Mouse (Mus musculus): ENCODE results near the gene Lrcol1. TPM values are rescaled to one million over a fixed set of nuclear protein-coding genes. Genes with fewer than 3 reads are reported as not detected.

The Lrcol1 gene
- total RNA-seq, 2 experiments from 2014 or later: not detected

GRCm38 (mm10) chr5:110384491-110384890, 40.0 kb downstream of the Lrcol1 start:
- no peak for ATAC-seq (replicated peaks; ENCODE audit: poor library complexity, severe bottlenecking)

- peak; percentile 74 for ATAC-seq (replicated peaks; ENCODE audit: poor library complexity, severe bottlenecking)
Observed at GRCm38 (mm10) chr5:110385263-110385662, 40.7 kb downstream of the Lrcol1 start.

- ATAC-seq (replicated peaks; ENCODE audit: poor library complexity, severe bottlenecking): peak; percentile 59
Observed at GRCm38 (mm10) chr5:110386371-110387330, 42.1 kb downstream of the Lrcol1 start.

GRCm38 (mm10) chr5:110387332-110387731, 42.8 kb downstream of the Lrcol1 start:
- no peak for ATAC-seq (replicated peaks; ENCODE audit: poor library complexity, severe bottlenecking)

- no peak for ATAC-seq (replicated peaks; ENCODE audit: poor library complexity, severe bottlenecking)
Observed at GRCm38 (mm10) chr5:110390631-110391030, 46.1 kb downstream of the Lrcol1 start.

GRCm38 (mm10) chr5:110392727-110393126, 48.2 kb downstream of the Lrcol1 start:
- ATAC-seq (replicated peaks; ENCODE audit: poor library complexity, severe bottlenecking): no peak

GRCm38 (mm10) chr5:110395006-110395661, 50.6 kb downstream of the Lrcol1 start:
- ATAC-seq (replicated peaks; ENCODE audit: poor library complexity, severe bottlenecking): no peak

- ATAC-seq (replicated peaks; ENCODE audit: poor library complexity, severe bottlenecking): no peak
Observed at GRCm38 (mm10) chr5:110401101-110401500, 56.6 kb downstream of the Lrcol1 start.

GRCm38 (mm10) chr5:110402557-110402956, 58.0 kb downstream of the Lrcol1 start:
- no peak for ATAC-seq (replicated peaks; ENCODE audit: poor library complexity, severe bottlenecking)

GRCm38 (mm10) chr5:110403931-110404330, 59.4 kb downstream of the Lrcol1 start:
- no peak for ATAC-seq (replicated peaks; ENCODE audit: poor library complexity, severe bottlenecking)

Other genes with a start within 250 kb of the Lrcol1 start
- not detected in 2 replicates for gene Plcxd1, start 244.8 kb upstream of the Lrcol1 start, total RNA-seq (2014; fragmentation: Nextera tagmentation)
- not detected in 2 replicates for gene Plcxd1, start 244.8 kb upstream of the Lrcol1 start, total RNA-seq (2017)
- gene Gtpbp6, start 236.5 kb upstream of the Lrcol1 start, total RNA-seq (2014; fragmentation: Nextera tagmentation): 20.4 and 32.2 TPM in 2 replicates
- 9.2 and 14.0 TPM in 2 replicates for gene Gtpbp6, start 236.5 kb upstream of the Lrcol1 start, total RNA-seq (2017)
- 6.4 and 8.4 TPM in 2 replicates for gene Zfp605, start 234.6 kb upstream of the Lrcol1 start, total RNA-seq (2014; fragmentation: Nextera tagmentation)
- gene Zfp605, start 234.6 kb upstream of the Lrcol1 start, total RNA-seq (2017): 3.3 and 9.3 TPM in 2 replicates
- 28.0 and 33.3 TPM in 2 replicates for gene Chfr, start 208.9 kb upstream of the Lrcol1 start, total RNA-seq (2014; fragmentation: Nextera tagmentation)
- gene Chfr, start 208.9 kb upstream of the Lrcol1 start, total RNA-seq (2017): 39.4 and 45.1 TPM in 2 replicates
- gene Golga3, start 168.0 kb upstream of the Lrcol1 start, total RNA-seq (2014; fragmentation: Nextera tagmentation): 16.9 and 23.9 TPM in 2 replicates
- gene Golga3, start 168.0 kb upstream of the Lrcol1 start, total RNA-seq (2017): 19.4 and 22.8 TPM in 2 replicates
- 31.4 and 42.7 TPM in 2 replicates for gene Ankle2, start 113.7 kb upstream of the Lrcol1 start, total RNA-seq (2014; fragmentation: Nextera tagmentation)
- 53.1 and 68.9 TPM in 2 replicates for gene Ankle2, start 113.7 kb upstream of the Lrcol1 start, total RNA-seq (2017)
- 37.7 and 42.2 TPM in 2 replicates for gene Pgam5, start 74.8 kb upstream of the Lrcol1 start, total RNA-seq (2014; fragmentation: Nextera tagmentation)
- gene Pgam5, start 74.8 kb upstream of the Lrcol1 start, total RNA-seq (2017): 41.4 and 45.0 TPM in 2 replicates
- 9.7 TPM in 1 of 2 replicates, not detected in the other for gene Pxmp2, start 58.5 kb upstream of the Lrcol1 start, total RNA-seq (2014; fragmentation: Nextera tagmentation)
- gene Pxmp2, start 58.5 kb upstream of the Lrcol1 start, total RNA-seq (2017): 4.3 and 6.3 TPM in 2 replicates
- 92.1 and 96.7 TPM in 2 replicates for gene Pole, start 58.4 kb upstream of the Lrcol1 start, total RNA-seq (2014; fragmentation: Nextera tagmentation)
- gene Pole, start 58.4 kb upstream of the Lrcol1 start, total RNA-seq (2017): 46.4 and 48.5 TPM in 2 replicates
- gene P2rx2, start 1.5 kb upstream of the Lrcol1 start, total RNA-seq (2014; fragmentation: Nextera tagmentation): not detected in 2 replicates
- not detected in 2 replicates for gene P2rx2, start 1.5 kb upstream of the Lrcol1 start, total RNA-seq (2017)
- 25.2 and 29.7 TPM in 2 replicates for gene Fbrsl1, start 103.8 kb downstream of the Lrcol1 start, total RNA-seq (2014; fragmentation: Nextera tagmentation)
- gene Fbrsl1, start 103.8 kb downstream of the Lrcol1 start, total RNA-seq (2017): 9.5 and 12.6 TPM in 2 replicates
- gene Galnt9, start 199.6 kb downstream of the Lrcol1 start, total RNA-seq (2014; fragmentation: Nextera tagmentation): not detected in 2 replicates
- 0.43 TPM in 1 of 2 replicates, not detected in the other for gene Galnt9, start 199.6 kb downstream of the Lrcol1 start, total RNA-seq (2017)